Mouse (Mus musculus) left cerebral cortex, postnatal 14 days (tissue): Measurements from ENCODE around the gene Prkg1. TPM values are rescaled to one million over a fixed set of nuclear protein-coding genes. Genes with fewer than 3 reads are reported as not detected.

Experiments
- DNase-seq, 2 experiments: peaks; one replicate each; pipeline ENCODE4 v3.0.0; 2021 to 2022; ENCODE audit warnings: low spot score in 2 of 2, mixed read lengths in 1 of 2
- intact Hi-C: fragments of 180-260 bp; cut with DNase I; formaldehyde crosslinking; loops from one replicate; pipeline ENCODE4 v1.15.1; 2025
- total RNA-seq, 2 experiments: library from RNA; stranded (reverse); gene quantifications; 2 replicates each; pipeline ENCODE4 v1.2.3; 2021

Gene Prkg1
- total RNA-seq, 2 experiments from 2014 or later = 14.8 to 17.0 TPM

GRCm38 (mm10) chr19:31026797-31027196, 738.0 kb downstream of the Prkg1 start:
- intact Hi-C loops = no loop called here

GRCm38 (mm10) chr19:31011528-31012133, 753.2 kb downstream of the Prkg1 start:
- intact Hi-C loops = no loop called here
- no peak for DNase-seq

More at GRCm38 (mm10) chr19:31026797-31027196, 738.0 kb downstream of the Prkg1 start:
- DNase-seq = no peak

DNA sequence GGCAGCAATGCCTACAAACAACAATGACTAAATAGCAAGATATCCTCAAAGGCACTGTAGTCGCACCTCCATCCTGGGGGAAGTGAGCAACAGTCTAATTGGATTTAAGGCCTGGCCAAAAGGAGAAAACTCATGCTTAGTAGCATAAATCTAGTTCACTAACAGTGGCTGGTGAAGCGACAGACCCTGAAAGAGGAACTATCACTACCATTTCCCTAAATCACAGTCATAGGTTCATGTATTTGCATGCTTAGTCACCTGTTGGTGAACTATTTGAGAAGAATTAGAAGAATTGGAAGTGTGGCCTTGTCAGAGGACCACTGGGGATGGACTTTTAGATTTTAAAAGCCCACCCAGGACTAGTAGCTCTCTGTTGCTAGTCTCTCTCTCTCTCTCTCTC, 766.3 kb downstream of the Prkg1 start:
- DNase-seq = no peak
- intact Hi-C loops = no loop called here

- intact Hi-C loops = no loop called here
- no peak for DNase-seq
Measured at GRCm38 (mm10) chr19:30990390-30990789, 774.4 kb downstream of the Prkg1 start.

DNA sequence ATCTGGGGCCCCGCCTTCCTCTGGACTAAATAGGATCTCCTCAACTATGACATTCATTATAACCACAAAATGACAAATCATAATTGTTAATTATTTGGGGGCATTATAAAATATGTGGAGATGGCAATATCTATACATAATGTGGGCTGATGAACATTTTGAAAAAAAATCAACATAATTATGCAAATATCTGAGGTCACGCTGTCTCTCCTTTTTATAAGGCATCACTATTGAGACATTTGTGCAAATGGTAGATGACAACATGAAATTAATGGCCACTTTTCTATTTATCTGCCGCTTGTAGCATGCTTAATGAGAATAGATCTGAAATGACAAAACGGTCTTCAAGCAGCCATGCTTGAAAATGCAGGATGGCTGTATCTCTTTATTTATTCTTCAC, 782.4 kb downstream of the Prkg1 start:
- no peak for DNase-seq

DNA sequence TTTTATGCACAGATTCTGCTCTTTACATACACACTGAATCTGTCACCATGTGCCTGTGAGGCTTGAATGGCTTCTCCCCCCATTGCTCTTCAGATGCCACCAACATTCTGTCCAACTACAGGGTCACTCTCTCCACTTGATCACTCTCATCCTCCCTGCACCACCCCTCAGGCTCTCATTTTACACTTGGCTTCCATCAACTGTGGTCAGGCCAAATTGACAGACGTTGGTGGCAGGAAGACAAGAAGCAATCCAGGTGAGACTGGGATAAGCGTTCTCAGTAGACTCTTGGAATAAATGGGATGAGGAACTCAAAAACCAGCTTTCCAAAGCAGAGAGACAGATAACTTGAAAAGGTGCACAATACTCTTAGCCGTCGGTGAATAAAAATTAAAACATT, 786.7 kb downstream of the Prkg1 start:
- intact Hi-C loops = no loop called here
- DNase-seq = no peak

More for the DNA sequence above, 782.4 kb downstream of the Prkg1 start:
- intact Hi-C loops = no loop called here

- intact Hi-C loops = no loop called here
- no peak for DNase-seq
Measured at GRCm38 (mm10) chr19:30950610-30951009, 814.2 kb downstream of the Prkg1 start.

DNA sequence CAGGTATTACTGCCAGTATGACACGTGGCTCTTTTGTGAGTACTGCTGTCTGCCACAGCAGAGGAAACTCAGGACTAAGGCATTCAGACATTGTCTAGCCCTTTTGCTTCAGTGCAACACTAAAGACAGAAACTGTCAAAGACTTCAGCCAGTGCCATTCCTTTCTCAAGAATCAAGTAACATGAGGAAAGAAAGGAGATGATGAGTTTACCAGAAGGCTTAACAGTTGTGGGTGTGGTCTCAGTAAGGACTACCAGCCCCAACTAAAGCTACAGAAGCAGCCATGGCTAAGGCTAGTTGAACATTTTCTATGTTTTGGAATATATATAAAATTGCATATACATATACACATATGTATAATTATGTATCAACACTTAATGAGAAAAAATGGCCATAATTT, 816.6 kb downstream of the Prkg1 start:
- intact Hi-C loops = no loop called here
- no peak for DNase-seq

GRCm38 (mm10) chr19:30942369-30942992, 822.4 kb downstream of the Prkg1 start:
- DNase-seq = no peak
- intact Hi-C loops = no loop called here

GRCm38 (mm10) chr19:30938058-30938457, 826.8 kb downstream of the Prkg1 start:
- intact Hi-C loops = no loop called here
- no peak for DNase-seq

- intact Hi-C loops = no loop called here
- DNase-seq = peak in 1 of 2 experiments; percentile 38
Measured at GRCm38 (mm10) chr19:30931469-30932192, 833.2 kb downstream of the Prkg1 start.

DNA sequence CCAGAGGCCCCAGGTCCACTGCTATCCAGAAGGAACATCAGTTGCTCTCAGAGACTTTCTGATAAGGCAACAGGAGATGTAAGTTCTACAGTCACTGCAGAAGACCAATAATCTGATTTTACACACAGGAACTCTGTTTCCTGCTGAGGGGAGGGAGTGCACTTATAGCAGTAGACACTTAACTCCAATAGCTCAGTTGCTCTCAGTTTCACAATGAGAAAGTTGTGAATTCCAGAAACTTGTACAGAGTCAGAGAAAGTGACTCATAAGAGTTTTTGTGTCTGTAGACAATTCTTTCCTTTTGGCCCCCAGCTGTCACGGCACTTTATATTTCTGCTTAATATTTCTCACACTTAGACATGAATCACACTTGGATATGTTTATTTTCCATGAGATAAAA, 840.8 kb downstream of the Prkg1 start:
- intact Hi-C loops = no loop called here
- no peak for DNase-seq

GRCm38 (mm10) chr19:30902290-30902689, 862.5 kb downstream of the Prkg1 start:
- DNase-seq = no peak

GRCm38 (mm10) chr19:30901025-30901424, 863.8 kb downstream of the Prkg1 start:
- DNase-seq = no peak
- intact Hi-C loops = no loop called here

More at GRCm38 (mm10) chr19:30902290-30902689, 862.5 kb downstream of the Prkg1 start:
- intact Hi-C loops = no loop called here

- DNase-seq = peak; percentile 15 to 44
- intact Hi-C loops = no loop called here
Measured at GRCm38 (mm10) chr19:30890377-30890776, 874.5 kb downstream of the Prkg1 start.

GRCm38 (mm10) chr19:30889851-30890250, 875.0 kb downstream of the Prkg1 start:
- intact Hi-C loops = no loop called here
- no peak for DNase-seq

GRCm38 (mm10) chr19:30861441-30861840, 903.4 kb downstream of the Prkg1 start:
- no peak for DNase-seq
- intact Hi-C loops = no loop called here

GRCm38 (mm10) chr19:30851023-30851422, 913.8 kb downstream of the Prkg1 start:
- no peak for DNase-seq
- intact Hi-C loops = no loop called here

DNA sequence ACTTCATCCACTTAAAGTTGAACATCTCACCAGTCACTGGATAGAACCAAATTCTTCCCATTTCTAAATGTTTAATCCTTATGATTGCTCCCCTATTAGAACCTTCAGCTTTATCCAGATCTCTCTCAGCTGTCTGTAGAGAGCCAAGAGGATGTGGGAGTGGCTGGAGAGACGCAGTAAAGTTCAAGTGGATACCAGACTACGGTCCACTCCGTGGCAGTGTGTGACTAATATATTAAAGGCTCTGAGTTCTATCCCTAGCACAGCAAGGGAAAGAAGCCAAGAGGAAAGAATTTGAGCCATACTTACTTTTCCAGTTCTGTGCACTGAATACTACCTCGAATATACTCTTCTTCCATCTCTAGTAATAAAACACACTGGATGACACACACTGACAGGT, 919.9 kb downstream of the Prkg1 start:
- intact Hi-C loops = loop anchor here (5.0 to 10.0 kb wide), 3 partner anchors 180 to 910 kb away; no protein-coding TSS in a partner anchor
- no peak for DNase-seq

GRCm38 (mm10) chr19:30843637-30844036, 921.2 kb downstream of the Prkg1 start:
- DNase-seq = no peak
- intact Hi-C loops = loop anchor here (5.0 to 10.0 kb wide), 3 partner anchors 179 to 911 kb away; no protein-coding TSS in a partner anchor
